Mouse (Mus musculus) CD4-positive, CD25-positive, alpha-beta regulatory T cell, adult 4 months (primary cell): ENCODE measurements around the gene Iqsec1. TPM values are rescaled to one million over a fixed set of nuclear protein-coding genes. Genes with fewer than 3 reads are reported as not detected.
A peak's percentile ranks its signal among the peaks of the same experiment; 100 is the strongest.

ENCODE experiments used
- ATAC-seq: one replicate; pipeline ENCODE4 v1.8.0; 2017
- polyA plus RNA-seq, 2 experiments: library from polyadenylated mRNA; unstranded; fragments of 100-300 nt; shearing (Covaris generic); gene quantifications; one replicate each; pipeline ENCODE4 v1.2.1; 2017

Gene Iqsec1
- polyA plus RNA-seq, 2 experiments from 2014 or later: 6.6 to 8.9 TPM

GRCm38 (mm10) chr6:90615362-90615761 lies 373.1 kb downstream of the Iqsec1 start:
- ATAC-seq: no peak

DNA sequence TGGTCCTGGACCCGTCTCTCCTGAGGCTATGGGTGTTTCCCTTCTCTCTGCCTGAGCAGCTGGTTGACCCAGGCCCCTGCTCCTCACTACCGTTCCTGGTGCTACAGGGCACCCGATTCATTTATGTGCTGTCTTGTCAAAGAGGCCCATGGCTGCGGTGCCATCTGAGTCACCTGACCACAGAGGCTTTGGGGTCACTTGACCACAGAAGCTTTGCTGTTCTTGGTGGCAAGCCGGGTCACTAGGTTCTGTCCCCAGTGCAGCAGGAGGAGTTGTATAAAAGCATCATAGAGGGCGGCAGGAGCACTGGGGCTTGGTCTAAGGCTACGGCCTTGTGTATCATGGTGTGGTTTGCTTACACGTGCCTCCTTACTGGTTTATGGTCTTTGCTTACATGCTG lies 375.2 kb downstream of the Iqsec1 start:
- no peak for ATAC-seq

DNA sequence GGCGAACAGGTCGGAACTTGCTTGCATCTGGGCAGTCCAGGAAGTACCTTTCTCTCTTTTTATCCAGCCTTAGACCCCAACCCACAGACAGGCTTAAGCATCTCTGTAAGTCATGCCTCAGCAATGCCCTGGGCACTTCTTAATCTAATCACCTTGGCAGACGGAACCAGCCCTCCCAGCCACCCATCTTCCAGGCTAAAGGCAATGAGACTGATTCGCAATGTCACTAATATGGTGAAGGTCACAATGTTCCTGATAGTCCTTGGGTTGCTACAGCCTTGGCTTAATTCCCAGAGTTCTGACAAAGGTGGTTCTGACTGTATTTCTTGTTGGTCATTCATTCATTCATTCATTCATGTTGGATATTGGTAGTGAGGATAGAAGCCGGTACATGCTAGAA lies 378.2 kb downstream of the Iqsec1 start:
- no peak for ATAC-seq

- ATAC-seq: no peak
Observed at GRCm38 (mm10) chr6:90608186-90608585, 380.3 kb downstream of the Iqsec1 start.

DNA sequence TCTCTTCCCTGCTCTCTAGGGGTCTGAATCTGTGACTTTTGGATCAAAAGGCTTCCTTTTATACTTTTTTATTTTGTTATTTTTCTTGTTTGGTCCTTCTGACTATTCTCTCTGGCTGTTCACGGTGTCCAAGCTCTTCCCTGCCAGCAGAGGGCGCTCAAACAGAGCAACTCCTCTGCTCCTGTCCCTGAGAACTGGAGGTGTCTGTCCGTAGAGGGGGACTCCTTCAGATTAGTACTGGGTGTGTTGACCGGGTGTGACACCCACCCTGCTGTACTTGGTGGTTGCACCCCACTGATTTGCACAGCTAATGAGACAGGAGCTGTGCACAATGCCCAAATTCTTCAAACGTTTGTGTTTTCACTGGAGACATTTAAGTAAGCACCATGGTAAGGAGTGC lies 381.3 kb downstream of the Iqsec1 start:
- peak; percentile 57 for ATAC-seq

DNA sequence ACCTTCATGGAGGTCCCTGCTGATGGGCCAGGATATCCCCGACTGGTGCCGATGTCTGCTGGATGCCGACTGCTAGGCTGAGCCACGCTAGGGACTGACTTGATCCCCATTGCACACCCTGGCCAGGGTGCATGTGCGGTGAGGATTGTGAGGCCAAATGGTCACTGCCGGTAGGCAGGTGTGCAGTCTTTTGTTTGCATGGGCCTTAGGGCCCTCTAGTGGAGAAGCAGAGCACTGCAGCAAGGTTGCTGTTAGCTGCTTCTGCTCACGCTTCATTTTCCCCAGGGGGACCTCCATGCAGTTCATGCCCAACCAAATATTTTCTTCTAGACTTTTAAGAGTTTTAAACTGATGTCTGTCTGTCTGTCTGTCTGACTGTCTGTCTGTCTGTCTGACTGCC lies 381.9 kb downstream of the Iqsec1 start:
- peak; percentile 58 for ATAC-seq

Other genes with a start within 250 kb of the Iqsec1 start
- gene Nup210, start 128.1 kb upstream of the Iqsec1 start, polyA plus RNA-seq: 100 to 1,000 TPM in 1 of 2 experiments, 10 to 100 TPM in 1; 86.2 to 109 TPM
- gene Hdac11, start 168.0 kb upstream of the Iqsec1 start, polyA plus RNA-seq: 1 to 10 TPM; 1.5 to 2.0 TPM
- gene Fbln2, start 223.8 kb upstream of the Iqsec1 start, polyA plus RNA-seq: under 1 TPM; 0.86 to 0.90 TPM